Mouse (Mus musculus): Measurements from ENCODE around the gene Cmss1. TPM values are rescaled to one million over a fixed set of nuclear protein-coding genes. Genes with fewer than 3 reads are reported as not detected.

The Cmss1 gene
- total and polyA plus RNA-seq, 2 experiments from 2014 or later: 14.7 to 43.4 TPM

GRCm38 (mm10) chr16:57434640-57435039 is 172.0 kb downstream of the Cmss1 start:
- Histone ChIP-seq H3K36me3 (ENCODE audit: insufficient read depth, low read length) (no peaks in the 10 kb centered on the region), H3K9ac (replicated peaks; ENCODE audit: low read length, poor library complexity, severe bottlenecking) (no peak overlapping the region), H3K27me3 (ENCODE audit: insufficient read depth, low read length) (no peaks in the 10 kb centered on the region), H3K4me1 (ENCODE audit: insufficient read depth, low read length) (no peaks in the 10 kb centered on the region), H3K27ac (ENCODE audit: low read depth, low read length) (no peak overlapping the region), H3K9me3 (ENCODE audit: low read length) (no peaks in the 10 kb centered on the region), H3K4me3 (ENCODE audit: low read depth, low read length) (no peak overlapping the region), H3K4me2 (ENCODE audit: low read depth, low read length, poor library complexity, severe bottlenecking) (no peak overlapping the region)
- ATAC-seq (ENCODE audit: low FRiP score): no peak
- WGBS: 73% methylated on average over 3 of the region's 3 CpGs
- TF ChIP-seq CTCF (IDR thresholded peaks at IDR 0.05): no peak
- no peak for DNase-seq (ENCODE audit: low spot score)

- no peak overlapping the region for H3K27ac ChIP-seq (ENCODE audit: low read depth, low read length)
- TF ChIP-seq CTCF (IDR thresholded peaks at IDR 0.05): no peak
- no peaks in the 10 kb centered on the region for H3K4me1 ChIP-seq (ENCODE audit: insufficient read depth, low read length)
- H3K9me3 ChIP-seq (ENCODE audit: low read length): no peaks in the 10 kb centered on the region
- WGBS: 93% methylated on average over 6 of the region's 6 CpGs
- no peak overlapping the region for H3K4me2 ChIP-seq (ENCODE audit: low read depth, low read length, poor library complexity, severe bottlenecking)
- H3K27me3 ChIP-seq (ENCODE audit: insufficient read depth, low read length): no peaks in the 10 kb centered on the region
- DNase-seq (ENCODE audit: low spot score): no peak
- no peak overlapping the region for H3K4me3 ChIP-seq (ENCODE audit: low read depth, low read length)
- H3K9ac ChIP-seq (replicated peaks; ENCODE audit: low read length, poor library complexity, severe bottlenecking): no peak overlapping the region
- no peak for ATAC-seq (ENCODE audit: low FRiP score)
- no peaks in the 10 kb centered on the region for H3K36me3 ChIP-seq (ENCODE audit: insufficient read depth, low read length)
Observed at GRCm38 (mm10) chr16:57433671-57434070, 173.0 kb downstream of the Cmss1 start.

- no peak overlapping the region for H3K4me2 ChIP-seq (ENCODE audit: low read depth, low read length, poor library complexity, severe bottlenecking)
- DNase-seq (ENCODE audit: low spot score) (no peak), ATAC-seq (ENCODE audit: low FRiP score) (no peak)
- H3K27me3 ChIP-seq (ENCODE audit: insufficient read depth, low read length): no peaks in the 10 kb centered on the region
- no peak for TF ChIP-seq CTCF (IDR thresholded peaks at IDR 0.05)
- H3K4me1 ChIP-seq (ENCODE audit: insufficient read depth, low read length): no peaks in the 10 kb centered on the region
- H3K36me3 ChIP-seq (ENCODE audit: insufficient read depth, low read length): no peaks in the 10 kb centered on the region
- H3K4me3 ChIP-seq (ENCODE audit: low read depth, low read length): no peak overlapping the region
- no peak overlapping the region for H3K9ac ChIP-seq (replicated peaks; ENCODE audit: low read length, poor library complexity, severe bottlenecking)
- no peak overlapping the region for H3K27ac ChIP-seq (ENCODE audit: low read depth, low read length)
- WGBS: 84% methylated on average over 4 of the region's 4 CpGs
- no peaks in the 10 kb centered on the region for H3K9me3 ChIP-seq (ENCODE audit: low read length)
Observed at GRCm38 (mm10) chr16:57433173-57433572, 173.5 kb downstream of the Cmss1 start.

- DNase-seq (ENCODE audit: low spot score): no peak
- no peak overlapping the region for H3K27ac ChIP-seq (ENCODE audit: low read depth, low read length)
- H3K4me3 ChIP-seq (ENCODE audit: low read depth, low read length): no peak overlapping the region
- H3K27me3 ChIP-seq (ENCODE audit: insufficient read depth, low read length): no peaks in the 10 kb centered on the region
- ATAC-seq (ENCODE audit: low FRiP score): no peak
- no peak overlapping the region for H3K9ac ChIP-seq (replicated peaks; ENCODE audit: low read length, poor library complexity, severe bottlenecking)
- H3K36me3 ChIP-seq (ENCODE audit: insufficient read depth, low read length): no peaks in the 10 kb centered on the region
- H3K4me2 ChIP-seq (ENCODE audit: low read depth, low read length, poor library complexity, severe bottlenecking): no peak overlapping the region
- no peaks in the 10 kb centered on the region for H3K4me1 ChIP-seq (ENCODE audit: insufficient read depth, low read length)
- WGBS: 96% methylated on average over 3 of the region's 3 CpGs
- no peak for TF ChIP-seq CTCF (IDR thresholded peaks at IDR 0.05)
- no peaks in the 10 kb centered on the region for H3K9me3 ChIP-seq (ENCODE audit: low read length)
Observed at GRCm38 (mm10) chr16:57431294-57431693, 175.4 kb downstream of the Cmss1 start.

- DNase-seq (ENCODE audit: low spot score): no peak
- Histone ChIP-seq H3K9ac (replicated peaks; ENCODE audit: low read length, poor library complexity, severe bottlenecking) (no peak overlapping the region), H3K27ac (ENCODE audit: low read depth, low read length) (no peak overlapping the region), H3K27me3 (ENCODE audit: insufficient read depth, low read length) (no peaks in the 10 kb centered on the region), H3K4me3 (ENCODE audit: low read depth, low read length) (no peak overlapping the region), H3K9me3 (ENCODE audit: low read length) (no peaks in the 10 kb centered on the region), H3K36me3 (ENCODE audit: insufficient read depth, low read length) (no peaks in the 10 kb centered on the region), H3K4me2 (ENCODE audit: low read depth, low read length, poor library complexity, severe bottlenecking) (no peak overlapping the region), H3K4me1 (ENCODE audit: insufficient read depth, low read length) (no peaks in the 10 kb centered on the region)
- TF ChIP-seq CTCF (IDR thresholded peaks at IDR 0.05): no peak
- ATAC-seq (ENCODE audit: low FRiP score): no peak
- WGBS: 90% methylated on average over 5 of the region's 5 CpGs
Observed at GRCm38 (mm10) chr16:57428977-57429376, 177.7 kb downstream of the Cmss1 start.

GRCm38 (mm10) chr16:57427516-57428285 is 179.0 kb downstream of the Cmss1 start:
- H3K4me1 ChIP-seq (ENCODE audit: insufficient read depth, low read length): no peaks in the 10 kb centered on the region
- no peaks in the 10 kb centered on the region for H3K27me3 ChIP-seq (ENCODE audit: insufficient read depth, low read length)
- ATAC-seq (ENCODE audit: low FRiP score) (no peak), DNase-seq (ENCODE audit: low spot score) (no peak)
- no peak overlapping the region for H3K4me3 ChIP-seq (ENCODE audit: low read depth, low read length)
- no peaks in the 10 kb centered on the region for H3K9me3 ChIP-seq (ENCODE audit: low read length)
- no peak overlapping the region for H3K9ac ChIP-seq (replicated peaks; ENCODE audit: low read length, poor library complexity, severe bottlenecking)
- no peak overlapping the region for H3K4me2 ChIP-seq (ENCODE audit: low read depth, low read length, poor library complexity, severe bottlenecking)
- no peaks in the 10 kb centered on the region for H3K36me3 ChIP-seq (ENCODE audit: insufficient read depth, low read length)
- no peak for TF ChIP-seq CTCF (IDR thresholded peaks at IDR 0.05)
- no peak overlapping the region for H3K27ac ChIP-seq (ENCODE audit: low read depth, low read length)
- 83% methylated on average over 7 of the region's 7 CpGs for WGBS

Measured in midbrain, postnatal 0 days (tissue).